Mouse (Mus musculus) intestine, postnatal 0 days (tissue): Measurements from ENCODE around the gene Ypel4. TPM values are rescaled to one million over a fixed set of nuclear protein-coding genes. Genes with fewer than 3 reads are reported as not detected.
A peak's percentile ranks its signal among the peaks of the same experiment; 100 is the strongest.

Experiments used
- ATAC-seq: fragments of 200-750 bp; cut with Nextera tagmentation; 2 replicates; pipeline ENCODE4 v1.8.0; 2017; ENCODE audit warnings: mild to moderate bottlenecking, moderate TSS enrichment, moderate library complexity
- H3K27ac ChIP-seq: fragments of 300-500 bp; sonication (generic); 2 replicates; pipeline ENCODE4 v1.5.1; 2014; ENCODE audit warnings: mild to moderate bottlenecking, low read depth, low read length, moderate library complexity
- H3K27me3 ChIP-seq: fragments of 300-500 bp; sonication (generic); replicated peaks from 2 replicates; pipeline ENCODE4 v1.6.1; 2014; ENCODE audit warnings: low read length, mixed read lengths; ENCODE audit not compliant: control insufficient read depth, insufficient read depth
- H3K36me3 ChIP-seq: fragments of 300-500 bp; sonication (generic); 2 replicates; pipeline ENCODE4 v1.6.1; 2014; ENCODE audit warnings: mild to moderate bottlenecking, moderate library complexity; ENCODE audit not compliant: control insufficient read depth, insufficient read depth
- H3K4me1 ChIP-seq: fragments of 300-500 bp; sonication (generic); replicated peaks from 2 replicates; pipeline ENCODE4 v1.6.1; 2014; ENCODE audit warnings: antibody characterized with exemption, low read length, mixed read lengths; ENCODE audit not compliant: control insufficient read depth, insufficient read depth
- H3K4me2 ChIP-seq: fragments of 300-500 bp; sonication (generic); replicated peaks from 2 replicates; pipeline ENCODE4 v1.6.1; 2014; ENCODE audit warnings: low read depth, mild to moderate bottlenecking, moderate library complexity
- H3K4me3 ChIP-seq: fragments of 300-500 bp; sonication (generic); 2 replicates; pipeline ENCODE4 v1.5.1; 2014; ENCODE audit warnings: low read depth, low read length
- H3K9ac ChIP-seq: fragments of 300-500 bp; sonication (generic); 2 replicates; pipeline ENCODE4 v1.6.1; 2014; ENCODE audit warnings: mild to moderate bottlenecking, low read depth, low read length
- H3K9me3 ChIP-seq: fragments of 300-500 bp; sonication (generic); 2 replicates; pipeline ENCODE4 v1.6.1; 2016; ENCODE audit warnings: mixed run types; ENCODE audit not compliant: control insufficient read depth
- CTCF ChIP-seq: sonication (generic); IDR thresholded peaks from 2 replicates; pipeline ENCODE4 v1.5.1; 2016; ENCODE audit warnings: low read depth, mild to moderate bottlenecking, control low read depth, antibody characterized with exemption, moderate library complexity
- WGBS: fragments of 180-500 bp; shearing (Covaris S2); extraction: QIAGEN DNeasy Blood & Tissue Kit; methylation state at CpG from one replicate; pipeline ENCODE4 v1.1.7; 2014; 5-methylcytosine and 5-hydroxymethylcytosine counted together
- polyA plus RNA-seq: library from polyadenylated mRNA; unstranded; fragments of >200 nt; fragmentation: Nextera tagmentation; extraction: Ambion mirVana; gene quantifications from 2 replicates; pipeline ENCODE4 v1.2.1, GENCODE M21; 2015

The Ypel4 gene
- polyA plus RNA-seq, 1 experiment from 2014 or later: 1.9 TPM

DNA sequence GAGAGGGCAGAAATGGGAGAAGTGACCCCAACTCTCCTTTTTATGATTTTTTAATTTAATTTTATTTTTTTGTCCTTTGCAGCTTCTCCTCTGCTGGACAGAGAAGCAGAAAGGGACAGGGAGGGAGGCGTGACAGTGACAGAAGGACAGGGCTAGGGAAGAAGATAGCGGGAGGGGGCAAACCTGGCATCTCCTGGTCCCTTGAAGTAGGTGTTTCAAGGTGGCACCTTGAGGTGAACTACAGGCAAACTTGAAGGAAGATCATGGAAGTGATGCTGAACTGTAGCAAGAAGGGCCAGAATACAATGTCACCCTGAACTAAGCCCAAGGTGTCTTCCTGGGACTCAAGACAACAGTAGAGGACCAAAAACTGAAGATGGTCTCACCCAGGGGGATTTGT lies 1.1 kb downstream of the Ypel4 start:
- ATAC-seq: no peak
- Histone ChIP-seq H3K9ac (no peak overlapping the region), H3K4me3 (peak overlapping the region; percentile 27; the same call in 1 of the 2 replicates), H3K9me3 (no peaks in the 10 kb centered on the region), H3K27me3 (peaks cover 24% of the 10 kb centered on the region), H3K27ac (no peak overlapping the region), H3K4me2 (peak overlapping the region; percentile 56), H3K4me1 (0 out of 2 replicates have a peak, but pooled peaks cover 5% of the 10 kb centered on the region), H3K36me3 (no peaks in the 10 kb centered on the region)
- 2% methylated on average over 2 of the region's 2 CpGs for WGBS
- no peak for TF ChIP-seq CTCF

DNA sequence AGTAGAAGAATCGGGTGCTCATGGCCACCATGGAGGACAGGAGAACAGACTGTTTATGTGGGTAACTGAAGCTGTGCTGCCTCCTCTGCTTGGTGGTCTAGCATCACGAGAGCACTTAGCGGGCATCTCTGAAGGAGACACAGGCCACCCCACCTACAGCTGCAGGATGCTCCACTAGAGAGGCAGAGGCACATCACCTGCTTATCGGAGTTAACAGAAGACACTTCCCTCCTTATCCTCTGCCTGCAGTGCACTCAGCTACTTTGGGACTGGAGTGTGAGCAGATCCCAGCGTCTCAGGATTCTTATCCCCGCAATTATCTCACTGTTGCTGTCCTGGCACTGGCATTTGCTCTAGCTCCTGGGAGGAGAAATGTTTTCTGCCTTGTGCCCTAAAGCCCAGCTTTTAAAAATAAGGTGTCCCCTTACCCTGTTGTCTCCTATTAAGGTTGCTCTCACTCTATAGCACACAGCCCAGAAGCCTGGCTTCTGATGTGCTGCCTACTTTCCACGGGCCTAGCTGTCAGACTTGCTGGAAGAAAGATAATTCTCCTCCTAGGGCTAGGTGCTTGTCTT lies 1.6 kb downstream of the Ypel4 start:
- Histone ChIP-seq H3K9me3 (no peaks in the 10 kb centered on the region), H3K36me3 (no peaks in the 10 kb centered on the region), H3K27me3 (peaks cover 24% of the 10 kb centered on the region), H3K4me3 (no peak overlapping the region), H3K9ac (no peak overlapping the region), H3K4me2 (peak overlapping the region; percentile 56; the same call in 1 of the 2 replicates), H3K4me1 (0 out of 2 replicates have a peak, but pooled peaks cover 5% of the 10 kb centered on the region), H3K27ac (no peak overlapping the region)
- TF ChIP-seq CTCF: no peak
- WGBS: 10% methylated on average over 7 of the region's 7 CpGs
- no peak for ATAC-seq

DNA sequence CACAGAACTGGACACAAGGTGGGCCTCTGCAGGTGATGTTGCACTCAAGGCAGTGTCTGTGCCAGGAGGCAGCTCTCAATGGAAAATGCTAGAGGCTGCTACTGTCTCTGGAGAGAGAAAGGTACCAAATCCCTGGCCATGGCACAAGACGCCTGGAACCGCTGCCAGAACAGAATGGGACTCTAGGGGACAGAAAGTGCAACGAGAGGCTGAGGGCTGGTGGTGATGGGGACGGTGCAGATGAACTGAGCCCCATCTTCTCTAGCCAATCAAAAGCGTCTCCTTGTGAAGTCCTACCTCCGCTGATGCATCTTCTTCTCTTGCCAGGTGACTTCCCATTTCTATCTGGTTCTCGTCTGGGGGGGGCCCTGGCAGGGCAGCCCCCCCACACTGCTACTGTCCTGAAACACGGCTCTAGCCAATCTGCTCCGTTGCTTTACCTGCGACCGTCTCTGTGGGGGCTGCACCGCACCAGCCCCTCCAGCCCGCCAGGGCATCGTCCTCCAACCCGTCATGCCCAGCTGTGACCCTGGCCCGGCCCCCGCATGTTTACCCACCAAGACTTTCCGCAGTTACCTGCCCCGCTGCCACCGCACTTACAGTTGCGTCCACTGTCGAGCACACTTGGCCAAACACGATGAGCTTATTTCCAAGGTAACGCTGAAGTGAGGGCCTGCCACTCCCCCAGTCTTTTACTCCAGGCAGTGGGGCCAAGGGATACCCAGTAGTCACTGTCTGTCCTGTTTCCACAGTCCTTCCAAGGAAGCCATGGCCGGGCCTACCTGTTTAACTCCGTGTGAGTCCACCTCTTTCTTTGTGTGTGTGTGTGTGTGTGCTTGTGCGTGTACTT lies 2.7 kb downstream of the Ypel4 start:
- WGBS: 6% methylated on average over 27 of the region's 27 CpGs
- Histone ChIP-seq H3K9ac (no peak overlapping the region), H3K4me1 (0 out of 2 replicates have a peak, but pooled peaks cover 8% of the 10 kb centered on the region), H3K4me2 (no peak overlapping the region; the same call in 1 of the 2 replicates), H3K36me3 (no peaks in the 10 kb centered on the region), H3K4me3 (no peak overlapping the region), H3K27ac (no peak overlapping the region), H3K9me3 (no peaks in the 10 kb centered on the region), H3K27me3 (peaks cover 24% of the 10 kb centered on the region)
- ATAC-seq: no peak
- no peak for TF ChIP-seq CTCF

DNA sequence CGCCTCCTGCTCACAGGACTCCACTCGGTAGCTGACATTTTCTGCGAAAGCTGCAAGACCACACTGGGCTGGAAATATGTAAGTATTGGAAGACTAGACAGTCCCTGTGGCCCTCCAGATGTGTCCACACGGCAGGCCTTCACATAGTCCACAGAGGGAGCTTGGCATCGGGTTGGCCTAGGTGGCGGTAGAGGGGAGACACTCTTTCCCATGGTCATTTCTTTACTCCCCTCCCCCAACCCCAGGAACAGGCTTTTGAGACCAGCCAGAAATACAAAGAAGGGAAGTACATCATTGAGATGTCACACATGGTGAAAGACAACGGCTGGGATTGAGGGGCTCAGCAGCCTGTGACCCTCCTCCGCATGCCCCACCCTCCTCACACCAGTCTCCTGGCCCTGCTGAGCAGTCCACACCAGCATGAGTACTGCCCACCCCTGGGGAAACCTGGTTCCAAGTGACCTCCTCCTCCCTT lies 3.6 kb downstream of the Ypel4 start:
- Histone ChIP-seq H3K27ac (peak overlapping the region; percentile 41; the same call in 1 of the 2 replicates), H3K4me1 (peaks cover 15% of the 10 kb centered on the region)

DNA sequence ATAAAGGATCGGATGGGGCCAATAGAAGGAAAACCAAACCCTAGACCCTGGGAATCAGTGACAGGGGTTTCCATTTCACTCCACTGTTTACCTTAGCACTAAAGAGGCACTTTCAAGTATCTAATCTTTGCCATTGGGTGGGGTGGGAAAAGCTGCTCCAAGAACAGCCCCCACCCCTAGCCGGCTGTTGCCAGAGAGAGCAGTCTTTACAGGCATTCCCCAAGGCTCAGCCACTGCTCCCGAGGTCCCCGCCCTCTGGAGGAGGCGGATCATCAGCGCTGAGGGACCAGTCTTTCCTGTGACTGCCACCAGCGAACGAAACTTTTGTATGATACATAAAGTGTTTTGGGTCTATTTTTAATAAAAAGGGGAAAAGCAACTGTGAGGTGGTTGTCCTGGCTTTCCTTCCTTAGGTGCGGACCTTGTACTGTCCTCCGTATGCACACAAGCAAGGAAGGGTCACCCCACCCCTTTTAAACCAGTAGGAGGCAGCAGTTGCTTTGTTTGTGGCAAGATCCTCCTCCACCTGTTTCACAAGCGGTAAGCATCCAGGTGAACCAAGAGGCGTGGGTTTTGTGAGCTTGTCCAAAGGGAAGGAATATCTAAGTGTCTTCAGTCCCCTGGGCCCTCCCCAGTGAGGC lies 4.5 kb downstream of the Ypel4 start:
- Histone ChIP-seq H3K27me3 (peaks cover 24% of the 10 kb centered on the region), H3K4me1 (peaks cover 17% of the 10 kb centered on the region), H3K36me3 (no peaks in the 10 kb centered on the region), H3K4me2 (peak overlapping the region; percentile 59), H3K4me3 (peak overlapping the region; percentile 18), H3K9me3 (no peaks in the 10 kb centered on the region), H3K9ac (no peak overlapping the region), H3K27ac (no peak overlapping the region)
- under 1% methylated on average over 12 of the region's 12 CpGs for WGBS
- peak; percentile 86 for TF ChIP-seq CTCF
- peak; percentile 73 for ATAC-seq

More for the DNA sequence above, 3.6 kb downstream of the Ypel4 start:
- peaks cover 24% of the 10 kb centered on the region for H3K27me3 ChIP-seq
- peak; percentile 58 for TF ChIP-seq CTCF
- 9% methylated on average over 8 of the region's 8 CpGs for WGBS
- H3K36me3 ChIP-seq: no peaks in the 10 kb centered on the region
- no peak for ATAC-seq
- H3K9me3 ChIP-seq: no peaks in the 10 kb centered on the region
- no peak overlapping the region for H3K9ac ChIP-seq
- H3K4me3 ChIP-seq: no peak overlapping the region
- peak overlapping the region; percentile 24; the same call in 1 of the 2 replicates for H3K4me2 ChIP-seq
